Mouse (Mus musculus) stomach, postnatal 0 days (tissue): ENCODE measurements at regions not wholly inside any gene's neighbourhood (a gene's known extent, or its start where the extent isn't known, plus 50 kb on each side); places are given as distances from the start of the nearest gene placed in this dataset.

ENCODE experiments used
- CTCF ChIP-seq: IDR thresholded peaks from 2 replicates; pipeline ENCODE4 v1.5.1; 2016; ENCODE audit warnings: antibody characterized with exemption, low read depth, mild to moderate bottlenecking, moderate library complexity
- EP300 ChIP-seq: optimal IDR thresholded peaks from 2 replicates; pipeline ENCODE3; 2016; ENCODE audit warnings: antibody characterized with exemption

GRCm38 (mm10) chr12:54320533-54320932 is 116.9 kb upstream of the Egln3 start:
- TF ChIP-seq CTCF (peak; percentile 40), EP300 (no peak)
